Mouse (Mus musculus) ES-Bruce4 (cell line): ENCODE results near the gene Fgfr2.

Experiments used
- CTCF ChIP-seq: IDR thresholded peaks from one replicate; pipeline ENCODE4 v1.8.1; 2011; ENCODE audit warnings: low read depth, low read length
- EP300 ChIP-seq: IDR thresholded peaks from 2 replicates; pipeline ENCODE4 v1.6.1; 2011; ENCODE audit warnings: low read depth, low read length; ENCODE audit not compliant: insufficient read depth
- POLR2A ChIP-seq: IDR thresholded peaks from one replicate; pipeline ENCODE4 v1.8.1; 2011; ENCODE audit warnings: low read length; ENCODE audit not compliant: insufficient read depth

DNA sequence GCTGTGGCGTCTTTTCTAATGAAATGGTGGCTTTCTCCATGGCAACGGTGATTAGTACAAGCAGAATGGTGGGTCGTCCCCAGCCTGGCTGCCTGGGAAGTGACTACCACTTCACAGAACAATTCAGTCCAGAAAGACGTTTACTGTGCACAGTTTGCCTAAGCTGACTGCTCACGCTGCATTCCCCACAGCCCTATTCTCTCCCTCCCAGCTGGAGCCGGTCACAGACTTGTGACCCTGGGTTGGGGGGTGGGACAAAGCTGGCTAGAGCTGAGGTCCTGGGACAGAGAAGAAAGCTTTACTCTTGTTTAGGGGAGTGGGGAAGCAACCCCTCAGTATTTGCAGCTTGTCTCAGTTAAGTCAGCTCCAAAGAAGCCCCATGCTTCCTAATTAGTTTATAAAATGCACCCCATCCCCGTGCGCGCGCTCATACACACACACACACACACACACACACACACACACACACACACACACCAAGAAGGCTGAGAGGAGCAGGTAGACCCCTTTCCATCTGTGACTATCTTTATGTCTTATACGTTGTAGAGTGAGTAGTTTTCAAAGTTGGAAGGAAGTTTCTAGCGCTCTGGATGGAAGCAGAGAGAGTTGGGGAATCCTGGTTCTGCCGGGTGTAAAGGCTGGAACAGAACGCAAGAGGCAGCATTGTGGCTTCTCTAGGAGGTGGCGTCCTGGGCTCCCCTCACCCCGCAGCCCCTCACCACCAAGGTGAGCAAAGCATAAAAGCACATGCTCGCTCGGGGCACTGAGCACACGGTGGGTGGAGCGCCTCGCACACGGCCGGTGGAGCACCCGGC is 2754.1 kb downstream of the Fgfr2 start:
- TF ChIP-seq CTCF (no peak), POLR2A (no peak), EP300 (no peak)
